Mouse (Mus musculus) kidney, embryonic 15.5 days (tissue): ENCODE data around the gene Mgat2. TPM values are rescaled to one million over a fixed set of nuclear protein-coding genes. Genes with fewer than 3 reads are reported as not detected.
"Not testable (repeated sequence)": the region's sequence is repeated elsewhere in the genome, so short reads cannot be mapped to it uniquely, and the experiment has no call there.

ENCODE experiments used
- ATAC-seq: fragments of 200-750 bp; cut with Nextera tagmentation; replicated peaks from 2 replicates; pipeline ENCODE4 v1.8.0; 2017; ENCODE audit warnings: moderate TSS enrichment; ENCODE audit not compliant: low FRiP score
- H3K27ac ChIP-seq: fragments of 300-500 bp; sonication (generic); 2 replicates; pipeline ENCODE4 v1.5.1; 2015; ENCODE audit warnings: mild to moderate bottlenecking, inconsistent platforms
- H3K27me3 ChIP-seq: fragments of 300-500 bp; sonication (generic); 2 replicates; pipeline ENCODE4 v1.6.1; 2015; ENCODE audit warnings: inconsistent platforms
- H3K36me3 ChIP-seq: fragments of 300-500 bp; sonication (generic); 2 replicates; pipeline ENCODE4 v1.6.1; 2015; ENCODE audit warnings: inconsistent platforms
- H3K4me1 ChIP-seq: fragments of 300-500 bp; sonication (generic); 2 replicates; pipeline ENCODE4 v1.6.1; 2015; ENCODE audit warnings: inconsistent platforms
- H3K4me2 ChIP-seq: fragments of 300-500 bp; sonication (generic); 2 replicates; pipeline ENCODE4 v1.6.1; 2015; ENCODE audit warnings: moderate library complexity, mild to moderate bottlenecking, inconsistent platforms
- H3K4me3 ChIP-seq: fragments of 300-500 bp; sonication (generic); replicated peaks from 2 replicates; pipeline ENCODE4 v1.5.1; 2015; ENCODE audit warnings: mild to moderate bottlenecking, inconsistent platforms
- H3K9ac ChIP-seq: fragments of 300-500 bp; sonication (generic); 2 replicates; pipeline ENCODE4 v1.6.1; 2015; ENCODE audit warnings: mild to moderate bottlenecking, inconsistent platforms
- H3K9me3 ChIP-seq: fragments of 300-500 bp; sonication (generic); replicated peaks from 2 replicates; pipeline ENCODE4 v1.6.1; 2016; ENCODE audit warnings: inconsistent platforms
- WGBS: fragments of 180-500 bp; shearing (Covaris S2); methylation state at CpG from one replicate; pipeline ENCODE4 v1.1.7; 2015; ENCODE audit warnings: mixed read lengths; 5-methylcytosine and 5-hydroxymethylcytosine counted together
- polyA plus RNA-seq: library from polyadenylated mRNA; unstranded; fragments of >200 nt; fragmentation: Nextera tagmentation; extraction: Ambion mirVana; gene quantifications from 2 replicates; pipeline ENCODE4 v1.2.1, GENCODE M21; 2015

Gene Mgat2
- polyA plus RNA-seq, 1 experiment from 2014 or later = 52.6 TPM

DNA sequence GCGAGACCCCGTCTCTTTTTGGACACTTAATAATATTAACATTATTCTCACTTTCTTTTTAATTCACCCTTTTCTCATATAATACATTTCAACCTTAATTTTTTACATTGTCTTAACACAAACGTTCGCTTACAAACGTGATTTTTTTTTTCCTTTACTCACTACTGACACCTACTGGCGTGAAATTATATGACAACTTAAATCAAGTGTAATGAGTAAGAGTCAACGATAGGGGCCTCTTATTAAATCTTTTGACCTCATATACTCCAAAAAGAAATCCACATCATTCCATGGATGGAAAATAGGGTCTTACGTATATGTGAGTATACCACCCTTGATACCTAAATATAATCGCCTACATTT is 24.4 kb upstream of the Mgat2 start:
- Histone ChIP-seq H3K4me3 (peak overlapping the region; percentile 75), H3K27me3 (no peaks in the 10 kb centered on the region), H3K4me2 (peak overlapping the region; percentile 44), H3K36me3 (peaks cover 23% of the 10 kb centered on the region), H3K4me1 (peaks cover 10% of the 10 kb centered on the region; the same call in 1 of the 2 replicates), H3K9ac (no peak overlapping the region), H3K27ac (peak overlapping the region; percentile 71; the same call in 1 of the 2 replicates), H3K9me3 (no peaks in the 10 kb centered on the region)
- no peak for ATAC-seq
- WGBS = 6% methylated on average over 9 of the region's 9 CpGs

- H3K4me2 ChIP-seq, H3K4me3 ChIP-seq, H3K27ac ChIP-seq, H3K9me3 ChIP-seq, H3K27me3 ChIP-seq, H3K9ac ChIP-seq, ATAC-seq, H3K4me1 ChIP-seq: not testable (repeated sequence)
- 77% methylated on average over 2 of the region's 2 CpGs for WGBS
- H3K36me3 ChIP-seq = peaks cover 21% of the 10 kb centered on the region
Measured at GRCm38 (mm10) chr12:69160677-69161076, 23.3 kb upstream of the Mgat2 start.

- H3K4me2 ChIP-seq, H3K27me3 ChIP-seq, H3K4me3 ChIP-seq, ATAC-seq, H3K9ac ChIP-seq, H3K4me1 ChIP-seq, H3K27ac ChIP-seq, H3K9me3 ChIP-seq, H3K36me3 ChIP-seq: not testable (repeated sequence)
- 86% methylated on average over 4 of the region's 4 CpGs for WGBS
Measured at GRCm38 (mm10) chr12:69163586-69163985, 20.4 kb upstream of the Mgat2 start.

DNA sequence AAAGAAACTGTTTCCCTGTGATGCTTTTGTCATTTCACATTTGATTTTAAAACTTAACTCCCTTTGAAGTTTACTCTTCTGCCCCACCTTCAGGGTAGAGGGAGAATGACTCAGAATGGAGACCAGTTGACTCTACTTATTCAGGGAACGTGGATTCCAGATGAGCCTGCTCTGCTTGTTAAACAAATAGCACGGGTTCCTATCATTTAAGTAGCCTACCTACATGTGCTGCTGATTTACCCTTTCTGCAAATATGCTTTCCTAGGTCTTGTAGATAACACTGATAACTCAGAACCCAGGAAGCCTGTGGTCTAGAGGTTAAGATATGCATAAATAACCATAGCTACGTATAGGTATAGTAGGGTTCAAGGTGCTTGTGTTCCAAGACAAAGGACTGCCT is 19.1 kb upstream of the Mgat2 start:
- H3K27me3 ChIP-seq = no peaks in the 10 kb centered on the region
- H3K27ac ChIP-seq = no peak overlapping the region
- no peaks in the 10 kb centered on the region for H3K36me3 ChIP-seq
- no peak for ATAC-seq
- H3K9me3 ChIP-seq = no peaks in the 10 kb centered on the region
- 55% methylated on average over 3 of the region's 3 CpGs for WGBS
- no peak overlapping the region for H3K4me2 ChIP-seq
- no peak overlapping the region for H3K4me3 ChIP-seq
- peaks cover 13% of the 10 kb centered on the region for H3K4me1 ChIP-seq
- no peak overlapping the region for H3K9ac ChIP-seq

DNA sequence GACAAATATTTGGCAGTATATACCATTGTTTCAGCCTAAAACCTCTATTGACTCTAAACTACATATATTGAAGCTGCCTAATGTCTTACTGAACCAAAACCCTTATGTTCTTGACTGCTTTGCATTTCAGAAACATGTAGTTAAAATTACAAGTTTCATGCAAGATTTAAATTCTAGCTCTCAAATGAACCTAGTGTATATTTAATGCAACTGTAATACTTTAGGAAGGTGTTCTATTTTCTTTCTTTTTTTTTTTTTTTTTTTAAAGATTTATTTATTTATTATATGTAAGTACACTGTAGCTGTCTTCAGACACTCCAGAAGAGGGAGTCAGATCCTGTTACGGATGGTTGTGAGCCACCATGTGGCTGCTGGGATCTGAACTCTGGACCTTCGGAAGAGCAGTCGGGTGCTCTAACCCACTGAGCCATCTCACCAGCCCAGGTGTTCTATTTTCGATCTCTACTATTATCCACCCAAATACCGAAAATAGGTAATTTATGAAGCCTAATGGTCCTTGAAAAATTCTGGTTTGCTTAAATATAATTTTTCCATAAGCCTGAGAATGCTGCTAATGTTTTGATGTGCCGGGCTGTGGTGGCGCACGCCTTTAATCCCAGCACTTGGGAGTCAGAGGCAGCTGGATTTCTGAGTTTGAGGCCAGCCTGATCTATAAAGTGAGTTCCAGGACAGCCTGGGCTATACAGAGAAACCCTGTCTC is 16.9 kb upstream of the Mgat2 start:
- not testable (repeated sequence) for H3K27me3 ChIP-seq, ATAC-seq, H3K36me3 ChIP-seq, H3K4me2 ChIP-seq, H3K4me3 ChIP-seq, H3K9me3 ChIP-seq, H3K9ac ChIP-seq, H3K27ac ChIP-seq
- H3K4me1 ChIP-seq = peaks cover 17% of the 10 kb centered on the region
- 77% methylated on average over 8 of the region's 8 CpGs for WGBS

- Histone ChIP-seq H3K27me3 (no peaks in the 10 kb centered on the region), H3K4me1 (peaks cover 17% of the 10 kb centered on the region), H3K4me2 (peak overlapping the region; percentile 89), H3K4me3 (peak overlapping the region; percentile 89), H3K9ac (peak overlapping the region; percentile 70), H3K27ac (peak overlapping the region; percentile 86), H3K36me3 (peaks cover 9% of the 10 kb centered on the region), H3K9me3 (no peaks in the 10 kb centered on the region)
- WGBS = 8% methylated on average over 18 of the region's 18 CpGs
- ATAC-seq = peak; percentile 42
Measured at GRCm38 (mm10) chr12:69167656-69168460, 16.1 kb upstream of the Mgat2 start.

GRCm38 (mm10) chr12:69168461-69169106 is 15.4 kb upstream of the Mgat2 start, which contains the start of gene Lrr1:
TSS of gene Lrr1 (plus strand) at chr12:69168814.
- H3K9me3 ChIP-seq = no peaks in the 10 kb centered on the region
- H3K9ac ChIP-seq = peak within 1 kb of the TSS; percentile 70
- peak; percentile 96 for ATAC-seq
- WGBS = under 1% methylated on average over 40 of the region's 40 CpGs
- peak within 1 kb of the TSS; percentile 89 for H3K4me3 ChIP-seq
- peak within 1 kb of the TSS; percentile 86 for H3K27ac ChIP-seq
- H3K27me3 ChIP-seq = no peaks in the 10 kb centered on the region
- peaks cover 17% of the 10 kb centered on the region for H3K4me1 ChIP-seq
- H3K4me2 ChIP-seq = peak within 1 kb of the TSS; percentile 89
- H3K36me3 ChIP-seq = peaks cover 15% of the 10 kb centered on the region

- peaks cover 37% of the 10 kb centered on the region for H3K36me3 ChIP-seq
- no peak overlapping the region for H3K27ac ChIP-seq
- no peak for ATAC-seq
- no peak overlapping the region for H3K9ac ChIP-seq
- no peak overlapping the region for H3K4me3 ChIP-seq
- H3K4me2 ChIP-seq = no peak overlapping the region
- WGBS = 88% methylated on average over 2 of the region's 2 CpGs
- H3K27me3 ChIP-seq = no peaks in the 10 kb centered on the region
- H3K9me3 ChIP-seq = no peaks in the 10 kb centered on the region
- peaks cover 17% of the 10 kb centered on the region for H3K4me1 ChIP-seq
Measured at GRCm38 (mm10) chr12:69171307-69171706, 12.7 kb upstream of the Mgat2 start.

- Histone ChIP-seq H3K9me3 (no peaks in the 10 kb centered on the region), H3K27ac (no peak overlapping the region), H3K4me3 (no peak overlapping the region), H3K4me1 (no peaks in the 10 kb centered on the region), H3K9ac (no peak overlapping the region), H3K4me2 (no peak overlapping the region), H3K27me3 (no peaks in the 10 kb centered on the region), H3K36me3 (peaks cover 51% of the 10 kb centered on the region)
- ATAC-seq = no peak
- 95% methylated on average over 3 of the region's 3 CpGs for WGBS
Measured at GRCm38 (mm10) chr12:69175975-69176374, 8.0 kb upstream of the Mgat2 start.

- H3K4me3 ChIP-seq = no peak overlapping the region
- ATAC-seq = no peak
- H3K27ac ChIP-seq = no peak overlapping the region
- H3K36me3 ChIP-seq = peaks cover 56% of the 10 kb centered on the region
- H3K27me3 ChIP-seq = no peaks in the 10 kb centered on the region
- H3K9ac ChIP-seq = no peak overlapping the region
- no peaks in the 10 kb centered on the region for H3K4me1 ChIP-seq
- 89% methylated on average over 3 of the region's 3 CpGs for WGBS
- H3K4me2 ChIP-seq = no peak overlapping the region
- H3K9me3 ChIP-seq = no peaks in the 10 kb centered on the region
Measured at GRCm38 (mm10) chr12:69177526-69177925, 6.4 kb upstream of the Mgat2 start.

DNA sequence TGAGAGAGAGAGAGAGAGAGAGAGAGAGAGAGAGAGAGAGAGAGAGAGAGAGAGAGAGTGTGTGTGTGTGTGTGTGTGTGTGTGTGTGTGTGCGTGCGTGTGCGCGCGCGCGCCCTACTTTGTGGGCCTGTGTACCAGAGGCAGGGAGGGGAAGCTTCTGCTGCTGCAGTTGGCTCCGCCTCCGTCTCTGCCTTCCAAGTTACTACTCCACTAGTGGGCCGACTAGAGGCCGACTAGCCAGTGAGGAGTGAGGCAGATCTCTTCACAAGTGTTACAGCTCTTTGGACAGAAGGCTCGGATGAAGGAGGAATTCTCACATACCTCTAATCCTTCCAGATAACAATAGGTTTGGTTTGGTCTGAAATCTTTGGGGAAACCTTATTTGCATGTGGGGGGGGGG is 4.6 kb upstream of the Mgat2 start:
- H3K4me2 ChIP-seq = no peak overlapping the region
- WGBS = 82% methylated on average over 12 of the region's 12 CpGs
- no peak for ATAC-seq
- H3K27ac ChIP-seq = no peak overlapping the region
- H3K4me1 ChIP-seq = no peaks in the 10 kb centered on the region
- no peaks in the 10 kb centered on the region for H3K9me3 ChIP-seq
- peaks cover 48% of the 10 kb centered on the region for H3K36me3 ChIP-seq
- no peak overlapping the region for H3K9ac ChIP-seq
- H3K27me3 ChIP-seq = no peaks in the 10 kb centered on the region
- no peak overlapping the region for H3K4me3 ChIP-seq

GRCm38 (mm10) chr12:69181800-69182199 is 2.2 kb upstream of the Mgat2 start:
- H3K4me2 ChIP-seq = no peak overlapping the region
- no peaks in the 10 kb centered on the region for H3K9me3 ChIP-seq
- peaks cover 12% of the 10 kb centered on the region for H3K4me1 ChIP-seq
- no peaks in the 10 kb centered on the region for H3K27me3 ChIP-seq
- ATAC-seq = no peak
- WGBS = 88% methylated on average over 4 of the region's 4 CpGs
- no peak overlapping the region for H3K9ac ChIP-seq
- H3K36me3 ChIP-seq = peaks cover 24% of the 10 kb centered on the region
- no peak overlapping the region for H3K4me3 ChIP-seq
- H3K27ac ChIP-seq = no peak overlapping the region
